Mouse (Mus musculus) leukemia stem cell, adult 10-12 weeks (primary cell): Measurements from ENCODE around the gene Lhfpl3. TPM values are rescaled to one million over a fixed set of nuclear protein-coding genes. Genes with fewer than 3 reads are reported as not detected.

ENCODE experiments used
- polyA plus RNA-seq: library from polyadenylated mRNA; stranded (reverse); fragments of >175 nt; gene quantifications from 2 replicates; pipeline ENCODE4 v1.2.3, GENCODE M21; 2012; ENCODE audit warnings: low replicate concordance

Lhfpl3 gene
- polyA plus RNA-seq = not detected in 2 replicates

DNA sequence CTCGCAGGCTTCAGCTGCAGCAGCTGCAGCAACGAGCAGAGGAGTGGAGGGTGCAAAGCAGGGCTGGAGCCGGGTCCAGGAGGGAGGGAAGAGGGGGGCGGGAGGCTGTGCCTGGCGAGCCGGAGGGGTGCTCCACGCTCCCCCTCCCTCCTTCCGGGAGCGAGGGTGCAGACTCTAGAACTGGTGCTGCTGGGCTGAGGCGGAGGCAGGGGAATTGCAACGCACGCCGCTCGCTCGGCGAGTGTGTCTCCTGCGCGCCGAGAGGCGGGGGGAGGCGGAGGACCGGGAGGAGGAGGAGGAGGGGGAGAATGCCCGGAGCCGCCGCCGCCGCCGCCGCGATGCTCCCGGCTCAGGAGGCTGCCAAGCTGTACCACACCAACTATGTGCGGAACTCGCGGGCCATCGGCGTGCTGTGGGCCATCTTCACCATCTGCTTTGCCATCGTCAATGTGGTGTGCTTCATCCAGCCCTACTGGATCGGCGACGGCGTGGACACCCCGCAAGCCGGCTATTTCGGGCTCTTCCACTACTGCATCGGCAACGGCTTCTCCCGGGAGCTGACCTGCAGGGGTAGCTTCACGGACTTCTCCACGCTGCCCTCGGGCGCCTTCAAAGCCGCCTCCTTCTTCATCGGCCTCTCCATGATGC, at the start of gene Lhfpl3:
Lhfpl3 (plus strand) TSS at position 175 of the 648 bp plus-strand sequence.

Other genes starting within 250 kb of the Lhfpl3 start
- 1.8 and 9.0 TPM in 2 replicates for gene Orc5, start 195.6 kb upstream of the Lhfpl3 start, polyA plus RNA-seq